Mouse (Mus musculus) induced T-regulatory cell, adult 2 months (primary cell): ENCODE results near the gene Hsd17b2.
A peak's percentile ranks its signal among the peaks of the same experiment; 100 is the strongest.
"Not testable (repeated sequence)": the region's sequence is repeated elsewhere in the genome, so short reads cannot be mapped to it uniquely, and the experiment has no call there.

Source experiments
- DNase-seq: peaks from one replicate; pipeline ENCODE4 v3.0.0-alpha.2; 2012; ENCODE audit warnings: low read depth

Gene Hsd17b2

DNA sequence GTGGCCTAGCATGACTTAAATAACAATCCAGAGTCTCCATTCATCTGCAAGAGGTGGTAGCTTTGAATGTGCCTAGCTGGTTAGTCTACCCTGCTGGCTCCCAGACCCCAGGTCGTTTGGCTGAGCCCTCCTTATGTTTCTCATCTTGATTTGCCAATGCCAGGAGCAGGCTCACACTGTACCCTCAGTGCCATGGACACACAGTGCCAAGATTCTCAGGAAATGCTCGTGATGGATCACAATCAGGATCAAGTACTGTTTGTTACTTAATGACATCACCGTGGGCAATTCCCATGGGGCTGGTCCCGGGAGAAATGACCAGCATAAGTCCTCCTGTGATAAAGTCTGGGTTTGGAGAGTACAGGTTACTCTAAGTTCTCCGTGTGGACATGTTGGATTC lies 14.2 kb downstream of the Hsd17b2 start:
- no peak for DNase-seq

DNA sequence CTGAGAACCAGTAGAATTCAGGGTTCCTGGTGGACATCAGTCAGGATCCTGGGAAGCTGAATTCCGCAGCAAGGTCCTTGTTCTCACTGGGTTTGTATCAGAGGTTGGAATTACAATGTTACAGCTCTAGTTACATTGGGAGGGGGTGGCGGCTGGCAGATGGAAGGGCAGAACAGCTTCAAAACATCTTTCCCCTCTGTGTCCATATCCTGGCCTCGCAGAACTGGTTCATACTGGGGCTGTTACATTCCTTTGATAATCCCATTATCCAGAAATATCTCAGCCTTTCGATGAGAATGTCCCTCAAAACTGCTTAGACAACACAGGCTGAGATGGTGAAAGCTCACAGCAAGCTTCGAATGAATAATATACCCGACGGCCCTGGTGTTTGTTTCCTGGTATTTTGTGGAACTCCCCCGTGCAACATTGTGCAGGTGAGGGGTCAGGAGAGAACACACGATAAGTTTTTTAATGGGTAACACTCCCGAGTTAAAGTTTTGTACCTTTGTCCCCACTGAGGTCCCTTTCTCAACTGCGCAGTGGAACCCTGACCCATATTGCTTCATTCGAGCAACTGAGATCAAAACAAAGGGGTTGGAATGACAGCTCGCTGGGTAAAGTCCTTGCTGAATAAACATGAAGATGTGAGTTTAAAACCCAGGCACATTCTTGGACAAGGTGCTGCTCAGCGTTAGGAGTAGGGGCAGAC lies 16.6 kb downstream of the Hsd17b2 start:
- no peak for DNase-seq

DNA sequence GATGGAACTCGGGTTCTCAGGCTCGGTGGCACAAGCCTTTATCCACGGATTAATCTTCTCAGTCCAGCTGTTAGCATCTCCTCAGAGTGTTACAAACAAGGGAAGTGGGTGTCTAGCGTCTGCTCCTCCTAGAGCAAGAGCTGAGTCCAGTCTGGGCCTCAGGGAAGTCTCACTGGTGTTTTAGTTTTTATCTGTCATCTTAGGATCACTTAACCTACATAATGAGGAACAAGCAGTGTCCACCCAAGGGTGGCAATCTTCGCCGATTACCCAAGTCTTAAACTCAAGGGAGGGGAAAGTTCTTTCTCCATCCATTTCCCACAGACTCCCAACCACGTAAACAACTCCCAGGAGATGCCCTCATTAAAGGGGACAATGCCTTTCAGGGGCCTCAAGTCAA lies 24.8 kb downstream of the Hsd17b2 start:
- no peak for DNase-seq

DNA sequence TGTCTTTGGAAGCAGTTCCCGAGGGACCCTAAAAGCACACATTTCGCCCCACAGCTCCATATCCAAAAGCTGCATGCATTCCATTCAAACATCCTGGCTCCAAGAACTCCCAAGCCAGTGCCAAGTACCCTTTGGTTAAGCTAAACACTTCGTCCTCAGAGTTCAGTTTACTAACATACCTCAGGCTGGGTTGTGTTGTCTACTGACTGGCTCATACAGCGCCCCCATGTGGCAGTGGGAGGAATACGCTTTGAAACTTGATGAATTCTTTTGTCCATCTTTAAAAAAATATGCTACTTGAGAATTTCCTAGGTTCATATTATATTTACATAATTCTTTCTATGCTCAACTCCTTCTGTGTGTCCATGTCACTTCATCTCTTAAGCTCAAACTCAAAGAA lies 25.9 kb downstream of the Hsd17b2 start:
- peak; percentile 15 for DNase-seq

DNA sequence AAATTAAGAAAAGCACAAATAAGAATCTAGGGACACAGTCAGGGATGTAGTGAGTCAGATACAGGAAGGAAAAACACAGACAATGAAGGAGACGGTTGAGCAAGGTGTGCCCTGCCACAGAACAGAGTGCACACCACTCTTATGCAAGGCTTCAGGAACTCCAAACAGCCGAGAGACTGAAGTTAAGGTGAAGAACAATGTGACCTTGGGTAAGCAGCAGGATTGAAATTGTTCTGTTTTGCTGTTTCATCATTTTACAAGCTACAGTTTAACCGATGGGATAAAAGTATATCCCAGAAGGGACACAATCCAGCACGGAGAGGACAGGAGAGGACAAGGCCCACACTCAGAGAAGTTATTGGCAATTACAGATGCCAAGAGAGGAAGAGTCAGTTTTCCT lies 26.5 kb downstream of the Hsd17b2 start:
- no peak for DNase-seq

DNA sequence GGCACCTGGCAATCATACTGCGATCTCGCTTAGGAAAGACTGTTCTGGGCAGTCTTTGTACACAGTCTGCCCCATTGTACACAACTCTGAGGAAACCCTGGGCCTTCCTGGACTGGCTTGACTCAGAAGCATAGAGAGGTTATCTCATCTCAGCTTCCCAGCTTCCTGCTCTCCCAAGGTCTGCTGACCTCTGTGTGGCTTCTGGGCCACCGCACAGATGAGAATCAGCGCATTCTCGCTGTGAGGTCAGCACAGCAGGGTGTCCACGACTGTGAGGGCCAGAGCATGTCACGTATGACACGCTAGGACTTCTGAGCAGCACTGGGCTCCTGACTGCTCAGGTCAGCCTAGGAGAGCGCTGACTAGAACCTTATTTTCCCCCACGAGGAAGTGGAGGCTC lies 29.3 kb downstream of the Hsd17b2 start:
- DNase-seq = no peak

DNA sequence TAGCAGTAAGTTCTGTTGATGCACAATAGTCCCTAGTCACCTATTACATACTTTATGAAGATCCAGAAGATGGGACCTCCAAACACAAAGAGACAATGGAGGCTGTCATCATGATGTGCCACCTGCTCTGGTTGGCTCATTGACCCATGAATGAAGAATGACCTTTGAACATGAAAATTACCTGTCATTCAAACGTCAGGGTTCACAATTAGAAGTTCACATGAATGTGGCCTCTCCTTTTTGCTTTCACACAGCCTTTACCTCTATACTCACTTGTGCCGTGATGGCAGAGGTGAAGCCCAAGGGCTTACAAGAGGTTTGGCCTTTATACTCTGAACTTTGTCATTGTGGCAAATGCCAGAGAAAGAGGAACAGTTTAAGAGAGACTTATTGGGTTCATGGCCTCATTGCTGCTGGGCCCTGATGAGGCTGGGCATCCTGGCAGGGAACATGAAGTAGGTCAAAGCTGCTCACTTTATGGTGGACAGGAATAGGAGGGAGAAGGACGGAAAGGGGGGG lies 35.0 kb downstream of the Hsd17b2 start:
- no peak for DNase-seq

DNA sequence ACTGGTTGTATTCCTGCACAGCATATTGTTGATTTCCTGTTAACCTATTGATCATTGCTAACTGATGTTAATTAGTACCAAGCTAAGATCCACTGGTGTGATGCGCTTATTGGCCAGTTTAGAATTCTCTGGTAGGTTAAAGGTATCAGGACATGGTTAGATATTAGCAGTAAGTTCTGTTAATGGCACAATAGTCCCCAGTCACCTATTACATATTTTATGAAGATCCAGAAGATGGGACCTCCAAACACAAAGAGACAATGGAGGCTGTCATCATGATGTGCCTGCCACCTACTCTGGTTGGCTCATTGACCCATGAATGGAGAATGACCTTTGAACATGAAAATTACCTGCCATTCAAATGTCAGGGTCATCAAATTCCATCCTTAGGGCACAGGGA lies 36.5 kb downstream of the Hsd17b2 start:
- not testable (repeated sequence) for DNase-seq

DNA sequence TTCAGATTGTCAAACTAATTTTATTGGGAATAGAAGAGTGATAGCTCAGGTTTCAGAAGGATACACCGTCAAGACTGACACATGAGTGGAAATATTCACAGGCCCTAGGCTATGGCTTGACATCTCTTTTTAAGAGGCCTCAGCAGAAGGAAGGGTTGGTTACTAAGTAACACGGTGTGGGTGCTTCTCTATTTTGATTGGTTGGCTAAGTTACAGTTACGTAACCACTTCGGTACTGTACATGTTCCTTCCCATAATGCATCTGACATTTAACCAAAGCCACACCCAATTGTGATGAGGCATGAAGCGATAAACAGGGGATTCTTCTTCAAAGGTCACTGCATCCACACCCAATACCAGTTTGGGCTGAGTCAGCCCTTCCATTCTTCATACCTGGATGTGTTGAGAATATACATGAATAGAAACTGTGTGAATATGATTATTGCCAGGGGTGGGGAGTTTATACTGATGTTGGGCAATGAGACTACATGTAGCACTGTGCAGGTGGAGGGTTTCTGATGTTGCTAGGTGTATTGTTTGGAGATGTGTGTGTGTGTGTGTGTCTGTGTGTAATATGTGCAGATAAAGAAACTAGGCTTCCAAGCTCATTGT lies 38.8 kb downstream of the Hsd17b2 start:
- no peak for DNase-seq

DNA sequence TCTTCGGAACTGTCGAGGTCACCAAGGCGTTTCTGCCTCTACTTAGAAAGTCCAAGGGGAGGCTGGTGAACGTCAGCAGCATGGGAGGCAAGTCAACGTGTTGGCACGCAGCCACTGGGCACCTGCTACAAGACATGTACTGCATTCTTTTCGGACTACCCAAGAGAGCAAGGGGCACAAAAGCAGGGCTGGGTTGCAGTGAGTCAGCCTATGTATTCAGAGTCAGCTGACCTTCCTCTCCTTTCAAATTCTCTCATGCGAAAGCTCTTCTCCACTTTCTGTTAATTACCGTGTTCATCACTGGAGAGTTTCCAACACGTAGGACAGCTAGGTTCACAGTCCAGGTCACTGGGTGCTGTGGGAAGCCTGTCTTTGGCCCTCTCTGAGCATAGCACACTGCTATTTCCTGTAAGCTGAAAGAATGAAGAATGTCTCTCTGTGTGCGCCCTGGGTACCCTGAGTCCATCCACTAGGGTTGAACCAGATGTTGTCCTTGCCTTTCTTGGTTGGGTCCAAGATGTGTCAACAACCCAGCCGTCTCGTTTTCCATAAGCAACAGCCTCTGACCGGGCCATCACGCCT lies 40.8 kb downstream of the Hsd17b2 start:
- DNase-seq = no peak

DNA sequence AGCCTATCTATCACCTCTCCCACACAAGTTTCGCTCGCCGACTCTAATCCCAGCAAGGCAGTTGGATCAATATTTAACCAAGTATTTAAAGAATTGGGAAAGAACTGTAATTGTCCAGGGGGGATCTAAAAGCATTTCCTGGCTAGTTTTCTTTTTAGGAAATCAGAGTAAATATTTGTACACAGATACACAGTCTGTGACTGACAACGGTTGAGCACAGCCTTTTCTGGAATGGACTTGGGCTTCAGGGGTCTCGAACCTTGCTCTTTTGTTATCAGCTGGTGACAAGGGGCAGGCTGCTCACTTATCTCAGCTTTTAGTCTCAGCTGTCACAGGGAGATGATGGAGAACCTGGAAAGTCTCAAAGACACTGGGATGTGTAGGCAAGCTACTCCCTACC lies 44.9 kb downstream of the Hsd17b2 start:
- DNase-seq = no peak

DNA sequence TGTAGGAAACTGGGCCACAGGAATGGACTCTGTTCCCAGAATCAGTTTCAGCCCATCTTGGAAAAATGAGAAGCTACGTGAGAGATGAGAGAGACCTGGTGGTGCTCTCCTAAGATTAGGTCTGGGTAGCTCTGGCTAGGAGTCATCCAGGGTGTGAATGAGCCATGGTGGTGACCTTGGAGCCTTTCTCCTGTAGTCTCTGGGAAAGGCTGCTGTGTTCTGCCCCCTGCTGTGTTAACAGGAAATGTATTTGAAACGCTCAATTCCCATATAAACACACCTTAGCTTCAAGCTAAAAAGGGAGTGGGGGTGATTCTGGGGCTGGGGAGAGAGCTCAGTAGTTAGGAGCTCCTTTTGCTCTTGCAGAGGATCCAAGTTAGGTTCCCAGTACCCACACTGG lies 45.7 kb downstream of the Hsd17b2 start:
- DNase-seq = no peak

DNA sequence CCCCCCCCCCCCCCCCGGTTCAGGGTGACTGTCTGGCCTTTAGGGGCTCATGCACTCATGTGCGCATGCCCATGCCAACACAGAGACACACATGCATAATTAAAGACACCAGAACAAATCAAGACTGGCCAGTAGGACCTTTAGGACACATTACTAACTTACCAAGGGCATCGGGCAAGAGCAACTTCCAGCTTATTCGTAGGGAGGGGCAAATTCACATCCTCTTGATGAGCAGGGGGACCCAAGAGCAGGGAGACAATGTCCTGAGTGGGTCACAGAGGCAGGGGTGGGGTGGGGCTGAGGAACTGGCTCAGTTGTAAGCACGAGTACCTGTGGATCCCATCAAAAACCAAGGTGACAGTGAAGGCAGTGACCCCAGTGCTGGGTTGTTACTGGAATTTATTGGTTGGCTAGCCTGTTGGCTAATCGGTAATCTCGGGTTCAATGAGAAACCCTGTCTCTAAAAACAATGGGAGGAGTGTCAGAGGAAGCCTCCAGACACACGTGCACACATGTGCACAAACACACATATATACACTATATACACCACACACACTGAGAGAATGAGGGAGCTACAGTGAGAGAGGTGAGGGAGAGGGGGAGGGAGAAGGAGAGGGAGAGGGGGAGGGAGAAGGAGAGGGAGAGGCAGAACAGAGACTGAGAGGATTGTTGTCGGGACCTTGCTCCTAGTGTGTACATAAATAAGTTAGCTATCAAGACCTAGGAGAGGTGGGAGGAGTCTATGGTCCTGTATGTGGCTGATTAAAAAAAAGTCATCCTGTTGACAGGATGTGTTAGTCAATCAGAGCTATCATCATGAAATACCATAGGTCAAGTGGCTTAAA lies 46.4 kb downstream of the Hsd17b2 start:
- DNase-seq = no peak

DNA sequence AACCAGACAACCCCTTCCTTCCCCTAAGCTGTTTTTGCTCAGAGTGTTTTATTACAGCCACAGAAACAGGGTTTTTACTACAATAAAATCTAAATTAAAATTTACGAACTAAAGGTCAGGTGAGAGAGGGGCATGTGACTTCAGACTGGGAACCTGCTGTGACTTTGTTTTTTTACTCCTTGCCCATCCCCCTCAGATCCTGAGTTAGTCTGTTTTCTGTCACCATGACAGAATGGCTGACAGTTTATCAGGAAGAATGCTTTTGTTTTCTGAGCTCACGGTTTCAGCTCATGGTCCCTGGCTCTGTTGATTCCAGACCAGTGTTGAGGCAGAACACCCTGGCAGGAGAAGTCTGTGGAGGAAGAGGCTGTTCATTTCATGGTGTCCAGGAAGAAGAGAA lies 47.7 kb downstream of the Hsd17b2 start:
- no peak for DNase-seq

DNA sequence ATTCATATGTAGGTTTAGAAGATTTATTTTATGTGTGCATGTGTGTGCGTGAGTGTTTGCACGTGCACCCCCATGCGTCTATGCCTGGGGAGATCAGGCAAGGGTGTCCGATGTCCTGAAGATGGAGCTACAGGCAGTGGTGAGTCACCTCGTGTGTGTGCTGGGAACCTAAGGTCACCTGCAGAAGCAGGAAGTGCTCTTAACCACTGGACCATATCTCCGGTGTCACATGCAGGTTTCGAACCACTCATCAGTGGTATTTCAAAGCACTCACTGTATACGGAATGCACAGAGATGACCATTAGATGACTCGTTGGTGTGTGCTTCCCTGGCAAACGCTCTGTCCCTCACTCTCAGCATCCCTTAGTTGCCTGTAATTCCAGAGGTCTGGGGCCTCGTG lies 56.2 kb downstream of the Hsd17b2 start:
- no peak for DNase-seq

DNA sequence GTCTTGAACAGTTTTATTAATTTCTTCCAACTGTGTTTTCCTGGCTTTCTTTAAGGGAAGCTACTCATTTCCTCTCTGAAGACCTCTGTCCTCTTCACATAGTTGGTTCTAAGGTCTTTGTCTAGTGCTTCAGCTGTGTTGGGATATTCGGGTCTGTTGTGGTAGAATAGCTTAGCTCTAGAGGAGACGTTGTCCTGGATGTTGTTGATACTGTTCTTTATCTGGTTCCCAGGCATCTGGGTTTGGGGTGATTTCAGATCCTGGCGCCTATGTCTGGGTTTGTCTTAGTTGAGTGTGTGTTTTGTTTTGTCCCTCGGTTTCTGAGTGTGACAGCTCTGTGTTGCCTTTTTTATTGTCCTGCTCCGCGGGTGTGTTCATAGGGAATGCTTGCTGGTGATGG lies 61.1 kb downstream of the Hsd17b2 start:
- no peak for DNase-seq

DNA sequence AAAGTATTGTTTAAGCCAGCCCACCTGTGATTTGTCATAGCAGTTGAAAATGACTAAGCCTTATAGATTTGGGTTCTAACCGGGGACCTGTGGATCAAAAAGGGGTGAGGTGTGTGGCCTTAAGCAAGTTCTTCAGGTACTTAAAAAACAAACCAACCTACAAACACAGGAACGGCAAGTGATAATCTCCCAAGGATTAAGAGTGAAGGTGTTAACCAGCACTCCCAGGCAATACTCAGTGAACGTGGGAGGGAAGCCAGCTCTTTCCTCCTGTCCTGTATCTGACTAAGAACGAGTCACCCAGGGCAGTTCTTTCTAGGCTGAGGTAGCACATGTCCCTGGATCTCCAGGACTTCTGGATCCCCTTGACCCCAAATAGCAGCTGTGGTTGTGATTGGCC lies 62.9 kb downstream of the Hsd17b2 start:
- DNase-seq = no peak

DNA sequence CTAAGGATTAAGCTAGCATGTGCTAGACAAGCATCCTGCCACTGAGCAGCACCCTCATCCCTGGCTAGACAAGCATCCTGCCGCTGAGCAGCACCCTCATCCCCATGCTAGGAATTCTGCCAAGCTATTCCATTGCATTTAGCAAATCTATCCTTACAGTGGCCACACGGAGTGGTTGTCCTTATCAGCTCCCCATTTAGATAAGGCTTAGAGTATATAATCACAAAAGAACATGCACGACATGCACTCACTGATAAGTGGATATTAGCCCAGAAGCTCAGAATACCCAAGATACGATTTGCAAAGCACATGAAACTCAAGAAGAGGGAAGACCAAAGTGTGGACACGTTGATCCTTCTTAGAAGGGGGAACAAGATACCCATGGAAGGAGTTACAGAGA lies 64.2 kb downstream of the Hsd17b2 start:
- DNase-seq = no peak

DNA sequence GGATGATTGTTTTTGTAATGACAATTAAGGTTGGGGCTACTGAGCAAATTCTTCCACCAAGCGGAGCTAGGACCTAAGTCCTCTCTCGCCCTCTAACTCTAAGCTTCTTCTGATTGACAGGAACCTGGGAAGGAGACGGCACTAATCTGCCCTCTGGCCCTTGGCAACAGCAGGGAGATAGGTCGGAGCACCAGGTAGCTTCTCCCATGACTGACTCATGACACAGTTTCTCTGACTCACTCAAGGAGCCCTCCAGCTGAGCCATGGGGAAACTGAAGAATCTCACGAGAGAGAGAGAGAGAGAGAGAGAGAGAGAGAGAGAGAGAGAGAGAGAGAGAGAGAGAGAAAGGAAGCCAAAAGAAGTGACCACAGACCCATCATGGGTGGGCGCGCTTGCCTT lies 67.3 kb downstream of the Hsd17b2 start:
- DNase-seq = no peak

DNA sequence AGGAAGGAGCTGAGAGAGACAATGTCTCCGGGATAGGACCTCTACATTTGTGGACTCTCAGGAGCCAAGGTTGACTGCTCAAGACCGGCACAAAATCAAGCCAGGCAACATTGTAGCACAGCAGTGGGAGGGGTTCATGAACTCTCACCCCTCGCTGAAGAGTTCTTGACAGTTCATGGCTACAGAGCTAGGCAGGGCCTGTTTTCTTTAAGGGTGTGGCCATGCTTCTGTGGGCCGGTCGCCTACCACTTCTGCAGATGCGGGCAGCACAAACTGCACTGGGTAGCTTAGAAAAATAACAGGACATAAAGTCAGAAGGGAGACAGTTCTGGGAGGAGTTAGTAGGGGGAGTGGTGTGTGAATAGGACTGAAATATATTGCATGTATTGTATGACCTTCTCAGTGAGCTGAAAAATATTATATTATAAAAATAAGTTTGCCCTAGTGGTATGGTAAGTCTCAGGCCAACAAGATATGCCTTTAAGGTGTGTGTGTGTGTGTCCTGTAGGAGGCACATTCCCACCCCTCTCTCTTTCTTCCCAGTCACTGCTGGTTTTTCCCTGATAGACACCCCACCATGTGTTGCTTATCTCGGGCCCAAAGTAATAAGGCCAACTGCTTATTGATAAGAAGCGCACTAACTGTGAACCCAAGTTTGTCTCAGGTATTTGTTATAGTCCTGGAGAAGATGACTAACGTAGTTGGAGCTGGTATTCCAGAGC lies 69.6 kb downstream of the Hsd17b2 start:
- no peak for DNase-seq

DNA sequence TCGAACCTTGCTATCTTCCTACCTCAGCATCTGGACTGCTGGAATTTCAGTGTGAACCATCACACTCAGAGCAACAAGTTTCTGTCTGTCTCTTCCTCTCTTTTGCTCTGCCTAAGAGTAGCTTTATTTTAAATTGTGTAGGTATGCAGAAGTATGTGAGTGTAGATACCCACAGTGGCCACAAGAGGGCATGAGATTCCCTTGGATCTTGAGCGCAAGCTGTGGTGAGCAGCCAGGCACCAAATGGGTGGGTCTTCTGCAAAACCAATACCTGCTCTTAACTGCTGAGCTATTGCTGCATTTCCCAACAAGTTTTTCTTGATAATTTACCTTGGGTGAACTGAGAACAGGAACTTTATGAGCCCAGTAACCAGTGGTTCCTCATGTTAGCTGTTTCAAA lies 70.4 kb downstream of the Hsd17b2 start:
- peak; percentile 74 for DNase-seq

DNA sequence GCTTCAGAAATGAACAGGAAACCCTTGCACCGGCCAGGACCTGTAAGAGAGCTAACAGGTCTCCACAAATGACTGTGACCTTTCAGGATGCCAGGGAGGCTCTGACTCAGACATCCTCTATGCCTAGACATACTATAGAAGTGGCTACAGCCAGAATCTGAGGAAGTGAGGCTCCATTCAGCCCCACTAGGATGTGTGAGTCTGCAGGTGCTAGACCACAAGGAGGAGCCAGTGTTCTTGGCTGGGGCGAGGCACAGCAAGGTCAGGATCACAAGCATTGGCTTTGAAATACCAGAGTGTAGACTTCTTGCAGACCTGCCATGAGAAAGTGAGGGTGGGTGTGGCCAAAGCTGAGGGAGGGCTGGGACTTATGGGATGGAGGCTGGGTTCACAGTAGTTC lies 70.9 kb downstream of the Hsd17b2 start:
- peak; percentile 69 for DNase-seq
